Mouse (Mus musculus) ES-CJ7 (cell line): ENCODE data around the gene Olfr503.
"Not testable (repeated sequence)": the region's sequence is repeated elsewhere in the genome, so short reads cannot be mapped to it uniquely, and the experiment has no call there.

ENCODE experiments used
- DNase-seq: peaks from one replicate; pipeline ENCODE4 v3.0.0; 2011; ENCODE audit warnings: low read depth, low spot score

The Olfr503 gene

DNA sequence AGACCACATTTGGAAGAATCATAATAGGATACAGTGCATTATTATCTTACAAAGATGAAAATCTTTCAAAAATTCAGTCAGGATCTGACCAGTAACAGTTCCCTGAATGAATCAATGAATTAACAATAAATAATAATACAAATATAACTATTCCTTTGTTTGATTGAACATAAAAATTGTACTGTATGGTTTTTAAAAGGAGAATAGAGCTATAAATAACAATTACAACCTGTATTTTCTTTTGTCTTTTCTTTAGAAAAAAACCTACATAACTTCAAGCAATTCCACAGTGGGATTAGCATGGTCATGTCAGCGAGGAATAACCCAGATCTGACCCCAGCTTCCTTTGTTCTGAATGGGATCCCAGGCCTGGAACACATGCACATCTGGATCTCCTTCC, at the start of gene Olfr503:
Olfr503 (plus strand) TSS at position 301 of the 400 bp plus-strand sequence.
- DNase-seq = not testable (repeated sequence)

DNA sequence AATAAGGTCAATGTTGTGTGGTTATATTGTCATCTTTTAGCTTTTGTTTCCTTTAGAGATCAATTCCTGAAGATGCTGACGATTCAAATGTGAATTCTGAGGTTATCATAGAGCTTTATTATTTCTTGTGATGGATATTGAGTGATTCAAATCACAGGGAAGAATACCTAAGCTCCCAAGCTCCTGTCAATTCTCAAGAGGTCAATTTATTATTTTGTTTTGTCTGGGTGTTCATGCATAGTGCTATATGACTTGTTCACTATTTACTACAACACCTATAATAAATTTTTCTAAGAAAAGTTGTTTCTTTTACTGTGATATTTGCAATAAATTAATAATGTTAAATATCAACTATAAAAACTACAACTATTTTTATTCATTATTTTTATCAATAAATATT, 19.4 kb upstream of the Olfr503 start, which contains the start of gene Olfr502:
Olfr502 (minus strand) TSS at position 101 of the 400 bp plus-strand sequence.
- no peak for DNase-seq

DNA sequence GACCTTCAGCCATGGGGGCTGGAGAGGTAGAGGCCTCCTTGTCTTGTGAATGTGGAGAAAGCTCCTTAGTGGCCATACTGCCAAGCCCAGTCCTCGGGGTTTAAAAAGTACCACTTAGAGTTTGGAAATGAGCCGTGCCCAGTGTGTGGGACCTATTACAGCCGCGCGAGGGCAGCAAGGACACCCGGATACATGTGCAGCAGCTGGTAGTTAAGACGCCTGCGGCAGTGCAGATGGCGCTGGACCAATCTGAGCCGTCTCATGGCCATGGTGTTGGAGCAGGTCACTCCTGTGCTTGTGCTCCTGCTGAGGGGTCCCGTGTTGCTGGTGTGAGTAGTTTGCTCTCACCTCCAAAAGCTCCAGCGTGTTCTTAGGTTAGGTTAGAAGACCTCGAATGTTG, 1.9 kb upstream of the Olfr503 start:
- DNase-seq = peak; percentile 56

DNA sequence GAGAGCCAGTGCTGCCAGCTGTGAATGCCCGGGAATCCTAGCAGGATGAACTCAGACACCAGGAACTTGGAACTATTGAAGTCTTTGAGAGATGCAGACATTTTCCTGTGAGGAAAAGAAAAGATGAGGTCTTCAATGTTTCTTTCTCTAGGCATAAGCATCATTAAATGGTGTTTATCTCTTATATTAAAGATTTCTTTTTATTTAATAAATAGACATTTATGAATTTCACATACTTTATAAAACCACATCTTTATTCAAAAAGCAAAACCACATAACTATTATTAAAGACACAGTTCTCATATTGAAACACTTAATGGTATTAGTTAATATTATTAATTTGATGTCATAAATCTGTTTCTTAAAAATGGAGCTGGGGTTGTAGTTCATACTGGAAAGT, 21.4 kb downstream of the Olfr503 start, which contains the start of gene Olfr504:
Olfr504 (minus strand) TSS at position 101 of the 400 bp plus-strand sequence.
- DNase-seq = no peak

DNA sequence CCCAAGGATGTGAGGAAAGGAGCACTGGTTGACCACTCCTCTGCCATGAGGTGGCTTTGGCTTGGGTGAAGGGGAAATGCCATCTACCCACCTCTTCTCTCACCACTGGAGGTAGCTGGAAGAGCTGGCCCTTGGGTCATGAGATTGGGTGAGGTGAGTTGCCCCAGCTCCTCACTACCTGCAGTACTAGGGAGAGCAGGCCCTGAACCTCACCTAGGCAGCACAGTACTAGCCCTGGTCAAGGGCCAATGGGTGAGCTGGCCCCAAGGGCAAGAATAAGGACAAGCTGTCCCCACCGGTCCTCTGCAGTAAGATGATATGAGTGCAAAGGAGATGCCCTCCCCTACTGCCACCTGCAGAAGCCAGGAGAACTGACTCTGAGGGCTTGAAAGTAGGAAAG, 45.5 kb downstream of the Olfr503 start:
- no peak for DNase-seq
